Mouse (Mus musculus): ENCODE results near the gene Plekhm3.

GRCm38 (mm10) chr1:64840930-64841329, 115.7 kb downstream of the Plekhm3 start:
- TF ChIP-seq CTCF (IDR thresholded peaks at IDR 0.05; ENCODE audit: low read depth, low read length): no peak
- TF ChIP-seq GATA2 (IDR thresholded peaks at IDR 0.05; ENCODE audit: borderline replicate concordance, low read depth, low read length): no peak
- TF ChIP-seq GATA1 (IDR thresholded peaks at IDR 0.05; ENCODE audit: borderline replicate concordance, low read length): no peak
- no peak for TF ChIP-seq TAL1 (conservative IDR thresholded peaks at IDR 0.05; ENCODE audit: low read depth, low read length)
- no peak for TF ChIP-seq POLR2AphosphoS5 (IDR thresholded peaks at IDR 0.05; ENCODE audit: insufficient replicate concordance, low read depth, low read length)

Data from G1E (cell line).